Mouse (Mus musculus) urinary bladder, postnatal 4 days (tissue): ENCODE data around the gene Hdac9.

Source experiments
- DNase-seq, 2 experiments: peaks; one replicate each; pipeline ENCODE4 v3.0.0; 2021 to 2022; ENCODE audit warnings: low spot score in 2 of 2

Hdac9 gene

DNA sequence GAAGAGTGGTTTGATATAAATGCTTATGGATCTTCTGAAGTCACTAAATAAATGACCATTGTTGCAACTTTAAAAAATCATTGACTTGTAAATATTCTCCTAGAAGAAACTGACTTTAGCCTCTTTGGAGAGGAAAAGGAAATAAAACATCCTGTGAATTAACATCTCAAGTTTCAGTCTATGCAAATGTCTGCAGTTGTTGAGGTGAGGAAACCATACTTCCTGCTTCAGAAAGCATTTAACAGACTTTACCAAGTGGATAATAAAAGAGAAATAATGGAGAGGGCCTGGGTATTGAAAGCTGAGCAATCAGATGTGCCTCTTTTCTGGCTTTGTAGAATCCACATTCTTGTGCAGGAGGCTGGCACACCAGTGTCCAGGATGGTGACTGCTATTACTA lies 110.4 kb downstream of the Hdac9 start:
- no peak for DNase-seq

DNA sequence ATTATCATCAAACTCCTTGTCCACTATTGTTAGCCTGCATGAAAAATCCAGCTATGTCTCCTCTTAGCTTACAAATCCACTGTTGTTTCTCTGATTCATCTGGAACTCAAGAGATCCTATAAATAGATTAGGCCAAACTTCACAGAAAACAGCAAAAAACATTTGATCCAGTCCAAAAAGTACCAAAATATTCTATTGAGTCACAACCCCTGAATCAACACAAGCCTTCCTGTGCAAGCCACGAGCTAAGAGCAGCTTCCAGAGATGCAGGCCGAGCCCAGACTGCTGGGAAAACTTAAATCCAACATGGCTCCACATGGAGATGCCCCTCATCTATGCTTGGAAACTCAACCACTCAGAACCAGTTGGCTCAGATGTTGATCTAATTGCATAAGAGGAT lies 113.2 kb downstream of the Hdac9 start:
- DNase-seq, result no peak

DNA sequence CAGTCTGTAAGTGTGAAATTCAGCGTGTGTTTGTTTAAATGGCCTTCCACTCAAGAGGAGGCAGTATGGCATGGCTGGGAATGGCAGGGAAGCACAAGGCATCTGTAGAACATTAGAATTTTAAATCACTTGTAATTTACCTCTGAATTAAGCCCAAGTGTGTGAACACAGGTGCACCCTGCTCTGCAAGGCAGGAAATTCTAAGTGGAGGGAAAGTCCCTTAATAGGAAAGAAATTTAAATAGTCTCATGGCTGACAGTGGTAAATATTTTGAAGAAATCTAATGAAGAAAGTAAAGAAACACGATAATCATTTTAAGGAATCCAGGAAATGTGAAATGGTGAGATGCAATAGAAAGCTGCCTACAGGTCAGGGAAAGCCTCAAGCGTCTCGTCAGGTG lies 114.6 kb downstream of the Hdac9 start:
- DNase-seq, result no peak

DNA sequence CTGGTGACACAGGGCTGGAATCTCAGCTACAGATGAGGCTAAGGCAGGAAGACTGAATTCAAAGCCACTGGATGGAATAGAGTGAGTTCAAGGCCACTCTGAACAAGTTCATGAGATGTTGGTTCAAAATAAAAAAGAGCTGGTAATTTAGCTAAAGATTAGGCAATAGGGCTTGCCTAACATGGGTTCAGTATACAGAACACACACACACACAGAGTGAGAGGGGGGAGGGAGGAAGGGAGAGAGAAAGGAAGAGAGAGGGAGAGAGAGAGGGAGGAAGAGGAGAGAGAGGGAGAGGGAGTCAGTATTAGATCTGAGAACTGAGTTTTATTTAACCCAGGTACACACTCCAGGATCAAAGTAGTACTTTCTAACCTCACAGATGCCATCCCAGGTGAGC lies 115.1 kb downstream of the Hdac9 start:
- no peak for DNase-seq

DNA sequence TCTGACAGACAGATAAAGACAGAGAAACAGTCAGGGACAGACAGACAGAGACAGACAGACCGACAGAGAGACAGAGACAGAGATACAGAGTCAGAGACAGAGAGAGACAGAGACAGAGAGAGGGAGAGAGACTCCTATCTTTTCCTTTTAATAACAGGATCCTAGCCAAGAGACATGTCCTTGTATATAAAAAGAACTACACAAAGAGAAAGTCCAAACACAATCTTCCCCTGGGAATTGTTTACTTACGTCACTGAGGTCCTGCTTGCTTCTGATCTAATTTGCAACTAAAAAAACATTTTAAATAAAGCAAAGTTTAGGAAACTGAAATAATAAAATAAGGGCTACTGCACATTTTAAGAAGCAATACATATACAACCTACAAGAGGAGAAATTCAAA lies 119.5 kb downstream of the Hdac9 start:
- no peak for DNase-seq

DNA sequence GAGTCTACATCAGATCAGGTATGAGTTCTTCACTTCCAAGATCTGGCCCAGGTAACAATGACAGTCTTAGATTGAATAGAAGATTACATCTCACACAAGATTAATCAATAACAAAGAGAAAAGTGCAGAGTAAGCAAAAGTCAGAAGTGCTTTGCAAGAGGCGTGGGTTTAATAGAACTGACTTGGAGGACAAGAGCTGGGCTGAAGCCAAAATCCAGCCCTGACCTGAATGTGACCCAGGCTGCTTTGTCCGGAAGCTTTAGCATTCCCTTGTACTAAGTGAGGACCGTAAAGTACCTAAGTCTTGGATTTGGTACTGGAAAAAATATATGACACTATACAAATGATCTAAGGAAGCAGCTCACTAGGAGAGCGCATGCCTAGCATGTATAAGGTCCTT lies 121.4 kb downstream of the Hdac9 start:
- DNase-seq, result no peak

DNA sequence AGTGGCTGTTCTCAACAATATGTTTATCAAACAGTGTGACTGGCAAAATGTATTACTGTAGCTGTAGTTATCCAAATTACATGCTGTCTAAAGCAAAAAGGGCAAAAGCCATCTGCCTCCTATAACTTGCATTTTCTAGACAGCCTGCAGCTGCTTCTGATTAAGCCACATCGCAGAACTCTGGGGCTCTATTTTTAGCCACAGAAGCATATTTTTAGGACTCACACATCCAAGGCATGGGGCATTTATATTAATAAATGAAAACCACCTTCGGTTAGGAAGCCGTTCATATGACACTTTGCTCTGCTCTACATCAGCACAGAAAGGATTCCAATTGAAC lies 124.8 kb downstream of the Hdac9 start:
- no peak for DNase-seq

DNA sequence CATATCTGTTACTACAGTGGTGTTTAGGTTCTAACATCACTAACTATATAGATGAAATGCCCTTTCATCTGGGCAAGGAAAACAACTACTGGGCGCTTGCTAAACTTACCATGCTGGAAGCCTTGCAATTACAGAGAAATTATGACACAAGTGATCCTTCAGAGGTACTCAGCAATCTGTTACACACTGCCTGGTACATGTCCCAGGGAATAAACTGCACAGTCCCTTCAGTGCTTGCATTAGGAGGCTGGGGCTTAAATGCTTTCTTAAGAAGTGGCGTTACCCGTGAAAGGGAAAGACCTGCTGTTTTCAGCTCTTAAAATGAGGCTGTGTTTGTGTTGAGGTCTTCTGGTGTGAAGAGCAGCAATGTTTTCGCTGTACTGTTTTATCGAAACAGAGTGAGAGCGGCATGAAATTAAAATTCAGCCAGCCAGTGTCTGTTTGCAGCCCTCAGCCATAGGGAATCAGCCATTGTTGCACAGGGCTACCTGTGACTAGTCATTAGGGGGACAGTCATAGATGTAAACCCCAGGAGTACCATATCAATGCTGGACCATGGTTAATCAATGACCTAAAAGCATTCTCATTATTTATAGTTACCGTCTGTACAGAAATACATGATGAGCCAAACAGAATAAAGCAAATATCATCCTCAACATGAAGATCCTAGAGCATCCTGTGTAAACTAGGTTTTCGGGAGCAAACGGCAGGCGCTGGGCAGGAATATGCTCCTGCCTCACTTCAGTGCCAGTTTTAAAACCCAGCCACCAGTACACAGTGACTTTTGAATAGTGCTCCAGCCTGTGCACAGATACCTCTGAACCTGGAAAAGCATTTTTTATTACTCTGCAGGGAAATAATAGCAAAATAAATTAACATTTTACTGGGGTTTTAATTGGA lies 125.4 kb downstream of the Hdac9 start:
- DNase-seq, result no peak

DNA sequence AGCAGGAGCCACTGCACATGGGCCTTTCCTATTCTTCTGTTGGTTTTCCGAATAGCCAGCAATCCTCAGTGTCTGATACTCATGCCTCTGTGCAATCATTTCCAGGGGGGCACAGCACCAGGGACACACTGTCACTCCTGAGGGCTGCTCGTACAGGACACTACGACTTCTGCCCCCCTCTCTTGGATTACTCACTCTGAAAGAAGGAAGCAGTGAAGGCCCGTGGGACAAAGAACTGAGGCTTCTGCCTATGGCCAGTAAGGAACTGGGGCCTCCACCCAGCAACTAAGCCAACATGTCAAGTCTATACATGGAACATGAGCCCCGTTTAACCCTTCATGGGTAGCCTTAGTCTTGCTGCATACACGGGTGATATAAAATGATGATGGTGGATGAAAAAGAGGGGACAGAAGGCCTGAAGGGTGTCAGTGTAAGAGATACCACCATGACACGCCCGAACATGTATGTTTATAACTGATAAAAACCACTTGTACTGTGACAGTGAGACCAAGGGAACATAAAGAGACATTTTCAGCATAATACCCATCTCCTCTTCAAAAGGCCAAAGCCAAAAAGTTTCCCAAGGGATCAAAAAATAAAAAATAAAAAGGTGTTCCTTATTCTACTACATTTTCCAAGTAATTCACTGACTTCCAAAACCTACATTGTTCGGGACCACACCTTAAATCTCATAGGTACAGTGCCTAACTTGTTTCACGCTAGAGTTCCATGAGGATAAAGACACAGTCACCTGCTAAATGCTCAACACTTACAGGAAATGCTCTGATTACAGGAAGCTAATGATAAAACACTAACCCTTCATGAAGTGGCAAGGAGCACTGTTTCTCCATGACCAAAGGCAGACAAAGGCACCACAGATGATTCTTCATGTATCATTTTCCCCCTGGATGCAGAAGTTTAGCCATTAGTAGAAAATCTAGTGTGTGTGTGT lies 127.6 kb downstream of the Hdac9 start:
- DNase-seq, result no peak

DNA sequence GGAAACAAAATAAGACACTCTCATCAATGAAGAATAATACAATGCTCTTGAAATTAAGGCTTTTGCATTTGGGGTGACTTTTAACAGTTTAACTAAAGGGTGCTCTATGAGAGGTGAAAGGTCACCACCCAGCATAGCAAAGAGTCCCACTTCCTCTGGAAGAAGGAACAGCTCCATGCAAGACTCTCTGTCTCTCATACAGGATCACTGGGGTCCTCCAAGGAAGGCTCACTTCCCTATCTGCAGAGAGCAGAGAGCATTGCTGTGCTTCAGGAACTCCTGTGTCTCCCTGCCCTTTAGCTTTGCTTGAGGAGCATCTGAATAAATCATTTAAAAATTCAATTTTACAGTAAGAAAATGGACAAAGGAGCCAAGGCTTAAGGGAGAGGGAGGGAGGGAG lies 129.5 kb downstream of the Hdac9 start:
- DNase-seq, result no peak

DNA sequence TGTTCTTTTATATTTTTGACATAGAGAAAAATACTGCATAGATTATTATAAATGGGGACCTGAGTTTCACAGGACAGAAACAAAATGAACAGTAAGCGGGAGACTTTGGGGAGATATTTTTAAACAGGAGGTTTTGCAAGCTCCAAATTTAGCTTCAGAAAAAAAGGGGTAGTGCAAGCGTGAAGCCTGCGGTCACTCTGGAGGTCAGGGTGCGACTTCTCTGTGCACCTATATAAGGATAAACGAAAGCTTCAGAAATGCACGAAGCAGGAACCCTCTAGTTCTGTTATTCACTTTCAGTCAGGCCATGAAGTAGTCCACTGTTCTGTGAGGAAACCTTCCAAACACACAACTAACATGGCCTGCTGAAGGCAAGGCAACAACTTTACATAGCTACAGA lies 133.3 kb downstream of the Hdac9 start:
- DNase-seq, result no peak

DNA sequence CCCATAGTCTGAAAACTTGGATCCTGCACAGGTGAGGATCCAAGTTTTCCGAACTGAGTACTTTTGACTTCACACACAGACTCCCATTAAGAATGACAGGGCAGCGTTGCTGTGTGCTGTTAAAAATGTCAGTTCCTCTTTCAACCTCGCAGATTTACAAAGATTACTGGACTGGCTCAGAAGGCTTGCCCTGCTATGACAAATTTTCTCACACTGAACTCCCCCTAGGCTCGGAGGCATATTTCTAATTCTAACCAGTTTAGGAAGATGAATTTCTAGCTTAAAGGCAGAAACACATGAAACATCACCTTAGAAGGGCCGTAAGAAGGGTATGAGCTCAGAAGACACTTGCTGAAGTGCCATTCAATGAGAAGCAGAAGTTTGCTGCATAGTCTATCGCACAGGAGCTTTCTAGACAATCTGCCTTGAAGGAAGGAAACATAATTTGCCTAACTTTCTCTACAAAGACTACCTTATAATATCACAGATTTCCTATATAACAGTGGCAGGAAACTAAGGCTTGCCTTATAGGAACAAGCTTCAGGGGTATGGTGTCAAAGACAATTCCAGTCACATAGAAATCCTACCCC lies 137.4 kb downstream of the Hdac9 start:
- DNase-seq, result no peak

DNA sequence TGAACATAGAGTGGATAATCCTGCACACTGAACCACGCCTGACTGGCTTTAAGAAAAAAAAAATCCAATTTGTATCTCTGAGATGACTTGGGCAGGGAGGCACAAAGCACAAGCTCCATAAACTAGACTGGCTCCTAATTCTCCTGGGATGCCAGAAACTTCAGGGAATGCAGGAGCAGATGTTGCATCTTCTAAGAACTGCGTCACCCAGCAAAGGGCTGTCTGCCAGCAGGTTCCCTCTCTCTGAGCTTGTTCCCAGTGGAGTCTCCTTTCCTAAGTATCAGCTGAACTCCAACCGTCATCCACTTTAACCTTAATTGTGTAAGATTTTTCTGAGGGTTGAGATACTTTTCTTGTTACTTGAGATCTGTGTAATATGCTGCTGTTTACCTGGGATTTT lies 140.7 kb downstream of the Hdac9 start:
- DNase-seq, result no peak

DNA sequence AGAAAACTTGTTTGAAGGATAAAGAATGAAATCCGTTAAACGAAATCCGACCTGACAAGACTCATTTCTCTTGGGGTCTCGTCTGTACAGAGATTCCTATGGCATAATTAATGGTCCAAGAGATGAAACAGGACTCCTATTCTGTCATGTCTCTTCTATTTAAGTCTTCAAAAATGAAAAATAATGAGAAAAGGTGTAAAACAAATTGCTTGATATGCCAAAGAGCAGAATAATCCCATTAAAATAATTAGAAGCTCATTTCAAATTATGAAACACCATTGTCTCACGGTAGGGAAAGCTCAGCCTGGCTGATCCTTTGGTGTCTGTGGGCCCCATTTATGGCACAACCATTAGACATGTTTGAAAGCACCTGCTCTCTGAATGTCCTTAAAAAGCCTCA lies 142.8 kb downstream of the Hdac9 start:
- no peak for DNase-seq

DNA sequence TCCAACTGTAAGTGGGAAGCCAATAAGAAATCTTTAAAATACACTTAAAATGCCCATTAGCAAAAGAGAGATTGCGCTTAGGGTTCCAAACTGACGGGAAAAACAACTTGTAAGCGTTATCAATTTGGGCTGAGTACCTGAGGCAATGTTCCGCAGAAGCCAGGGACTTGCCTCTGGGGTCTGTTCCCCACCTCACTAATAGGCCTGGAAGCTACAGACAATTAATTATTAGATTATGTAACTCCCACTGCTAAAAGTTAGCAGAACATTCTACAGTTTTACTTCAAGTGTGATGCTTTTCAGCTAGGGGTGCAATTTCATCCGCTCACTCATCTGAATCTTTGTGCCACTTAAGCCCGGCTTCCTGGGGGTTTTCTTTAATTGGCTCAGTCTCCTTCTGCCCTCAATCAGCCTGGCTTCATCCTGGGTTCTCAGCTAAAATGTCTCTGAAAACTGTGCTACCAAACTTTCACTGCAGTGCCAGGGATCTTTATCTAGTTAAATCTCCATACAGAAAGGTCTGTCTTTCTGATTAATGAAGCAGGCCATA lies 149.6 kb downstream of the Hdac9 start:
- no peak for DNase-seq

DNA sequence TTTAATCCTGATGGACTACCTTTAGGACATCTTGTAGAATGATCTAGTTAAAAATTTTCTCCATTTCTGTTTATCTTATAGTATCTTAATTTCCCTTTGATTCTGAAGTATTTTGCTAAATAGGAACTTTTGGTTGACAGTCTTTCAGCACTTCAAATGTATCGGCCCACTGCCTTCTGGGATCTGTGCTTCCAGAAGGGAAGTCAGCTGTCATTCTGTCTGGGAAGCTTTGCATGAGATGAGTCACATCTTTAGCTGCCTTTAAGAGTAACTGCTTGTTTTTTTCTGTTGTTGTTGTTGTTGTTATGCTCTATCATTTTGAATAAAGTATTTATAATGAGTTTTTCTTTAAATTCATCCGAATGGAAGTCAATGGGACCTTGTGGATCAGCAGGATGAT lies 169.6 kb downstream of the Hdac9 start:
- DNase-seq, result no peak

DNA sequence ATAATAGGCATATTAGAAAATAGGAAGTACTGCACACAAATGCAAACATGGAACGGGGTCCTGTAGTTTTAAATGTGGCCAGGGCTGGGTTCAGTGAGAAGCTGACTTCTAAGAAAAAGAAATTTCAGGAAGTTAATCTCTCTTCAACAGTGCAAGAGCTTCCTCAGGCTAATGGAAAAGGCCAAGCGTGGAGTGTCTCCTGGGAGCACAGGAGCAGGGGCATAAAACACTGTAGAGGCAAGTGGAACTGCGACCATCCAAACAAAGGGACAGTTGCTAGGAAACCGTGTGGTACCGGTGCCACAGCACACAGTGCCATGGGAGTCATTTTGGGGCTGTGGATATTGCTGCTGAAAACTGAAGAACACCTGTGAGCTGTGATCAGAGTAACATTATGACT lies 191.7 kb downstream of the Hdac9 start:
- no peak for DNase-seq

DNA sequence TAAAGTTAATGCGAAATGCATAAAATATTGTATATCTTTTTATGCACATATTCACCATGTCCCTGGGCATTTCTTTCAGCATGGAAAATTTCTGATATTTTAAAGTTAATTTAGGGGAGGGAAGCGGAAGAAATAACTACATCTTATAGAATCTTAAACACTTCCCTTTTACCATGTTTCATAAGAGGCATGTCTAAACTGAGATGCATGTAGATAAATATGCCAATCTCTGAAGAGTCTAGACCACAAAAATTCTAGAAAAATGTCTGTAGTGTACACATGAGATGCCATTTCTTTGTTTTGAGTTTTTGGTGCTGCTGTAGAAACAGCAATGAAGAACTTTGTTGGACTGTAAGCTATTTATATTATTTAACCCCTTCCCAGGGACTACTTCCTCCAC lies 192.6 kb downstream of the Hdac9 start:
- DNase-seq, result no peak

DNA sequence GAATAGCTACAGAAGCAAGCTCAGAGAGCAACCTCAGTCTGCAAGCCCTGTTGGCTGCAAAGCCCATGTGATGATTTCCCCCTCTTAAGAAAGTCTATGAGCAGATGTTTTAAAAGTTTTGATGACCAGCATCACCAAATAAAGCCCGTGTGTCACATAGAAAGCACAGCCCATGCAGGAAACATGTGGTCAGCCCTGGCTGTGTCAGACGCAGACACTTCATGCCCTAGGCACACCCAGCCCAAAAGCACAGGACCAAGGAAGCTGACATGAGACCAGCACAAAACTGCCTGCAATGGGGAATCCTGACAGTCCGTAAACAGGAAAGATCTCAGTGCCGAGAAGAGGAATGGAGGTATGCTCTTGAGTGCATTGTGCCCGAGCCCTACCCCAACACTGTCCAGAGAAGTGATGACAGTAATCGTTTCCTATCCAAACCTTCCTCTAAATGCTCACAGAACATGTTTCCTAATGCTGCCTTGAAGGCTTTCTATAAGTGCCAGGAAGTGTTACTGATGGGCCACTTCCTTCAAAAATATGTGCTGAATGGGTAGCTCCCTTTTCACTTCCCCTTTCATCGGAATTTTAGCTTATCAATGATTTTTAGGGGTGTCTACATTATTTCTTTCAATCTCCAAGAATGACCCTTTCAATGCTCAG lies 193.9 kb downstream of the Hdac9 start:
- no peak for DNase-seq

DNA sequence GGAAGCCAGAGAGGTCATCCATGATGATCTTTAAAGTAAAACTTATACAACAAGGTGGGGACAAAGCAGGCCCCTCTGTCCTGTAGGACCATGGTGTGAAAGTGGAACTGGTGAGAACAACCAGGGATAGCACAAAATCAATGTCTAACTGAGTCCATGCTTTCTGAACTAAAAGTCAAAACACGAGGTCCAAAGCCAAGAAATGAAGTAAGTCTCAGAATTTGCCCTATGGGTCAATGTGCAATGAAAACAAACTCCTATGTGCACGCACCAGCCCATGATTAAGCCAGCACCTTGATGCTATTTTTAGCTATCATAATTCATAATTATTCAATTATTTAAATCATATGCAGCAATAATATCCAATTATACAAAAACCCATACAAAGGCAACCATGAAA lies 196.0 kb downstream of the Hdac9 start:
- DNase-seq, result no peak

DNA sequence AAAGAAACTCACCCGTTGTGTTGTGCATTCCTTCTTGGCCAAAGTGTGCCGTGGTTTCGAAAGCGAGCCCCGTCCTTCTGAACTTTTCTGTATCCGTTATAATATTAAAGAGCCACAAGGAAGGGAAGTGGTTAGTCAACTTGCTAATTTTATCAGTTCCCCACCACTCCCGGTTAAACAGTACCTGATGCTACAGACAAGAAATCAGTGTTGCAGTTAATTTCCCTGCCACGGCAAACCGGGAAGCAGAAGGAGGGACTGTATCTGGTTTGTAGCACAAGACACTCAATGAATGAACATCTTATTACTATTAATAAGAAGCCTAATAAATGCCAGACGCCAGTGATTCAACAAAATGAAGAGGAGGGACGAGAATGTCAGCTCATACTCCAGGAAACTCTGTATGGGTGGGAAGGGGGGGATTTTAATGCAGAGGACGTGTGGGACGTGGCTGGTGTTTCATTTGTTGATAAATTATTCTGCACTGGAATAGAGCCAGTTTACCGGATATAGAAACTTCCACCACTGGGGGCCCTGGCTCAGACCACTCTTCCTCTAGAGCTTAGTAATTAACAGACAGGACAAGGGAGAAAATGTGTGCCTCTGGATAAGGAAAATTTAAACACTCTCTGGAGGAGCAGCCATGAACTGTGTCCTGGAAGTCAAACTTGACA lies 202.5 kb downstream of the Hdac9 start:
- no peak for DNase-seq
